Mouse (Mus musculus) NIH3T3 (cell line): ENCODE measurements at regions not wholly inside any gene's neighbourhood (a gene's known extent, or its start where the extent isn't known, plus 50 kb on each side); places are given as distances from the start of the nearest gene placed in this dataset.

Experiments used
- DNase-seq: peaks from one replicate; pipeline ENCODE4 v3.0.0-alpha.2; 2012; ENCODE audit warnings: low read depth

GRCm38 (mm10) chr5:120251697-120252401 is 135.6 kb downstream of the Rbm19 start:
- DNase-seq = no peak

- peak; percentile 18 for DNase-seq
These were observed 136.3 kb downstream of the Rbm19 start for GRCm38 (mm10) chr5:120252551-120252950.

GRCm38 (mm10) chr5:120262715-120263273 is 146.5 kb downstream of the Rbm19 start:
- DNase-seq = no peak

GRCm38 (mm10) chr5:120269416-120269860 is 153.2 kb downstream of the Rbm19 start:
- DNase-seq = no peak

- no peak for DNase-seq
These were observed 154.8 kb downstream of the Rbm19 start for GRCm38 (mm10) chr5:120270887-120271616.

- no peak for DNase-seq
These were observed 155.3 kb upstream of the Lhx5 start for GRCm38 (mm10) chr5:120276229-120276628.

- no peak for DNase-seq
These were observed 151.2 kb upstream of the Lhx5 start for GRCm38 (mm10) chr5:120280321-120280720.

- DNase-seq = no peak
These were observed 150.4 kb upstream of the Lhx5 start for GRCm38 (mm10) chr5:120280991-120281602.

GRCm38 (mm10) chr5:120281840-120282565 is 149.5 kb upstream of the Lhx5 start:
- no peak for DNase-seq

GRCm38 (mm10) chr5:120284625-120285024 is 146.9 kb upstream of the Lhx5 start:
- no peak for DNase-seq

- DNase-seq = no peak
These were observed 146.5 kb upstream of the Lhx5 start for GRCm38 (mm10) chr5:120285036-120285435.

- DNase-seq = no peak
These were observed 144.7 kb upstream of the Lhx5 start for GRCm38 (mm10) chr5:120286787-120287186.

GRCm38 (mm10) chr5:120288036-120288684 is 143.3 kb upstream of the Lhx5 start:
- DNase-seq = no peak

GRCm38 (mm10) chr5:120294526-120295078 is 136.9 kb upstream of the Lhx5 start:
- DNase-seq = no peak

GRCm38 (mm10) chr5:120297190-120297589 is 134.3 kb upstream of the Lhx5 start:
- DNase-seq = no peak

- peak; percentile 37 for DNase-seq
These were observed 133.7 kb upstream of the Lhx5 start for GRCm38 (mm10) chr5:120297665-120298282.

GRCm38 (mm10) chr5:120301672-120302071 is 129.8 kb upstream of the Lhx5 start:
- no peak for DNase-seq

GRCm38 (mm10) chr5:120302307-120302706 is 129.2 kb upstream of the Lhx5 start:
- no peak for DNase-seq

GRCm38 (mm10) chr5:120304295-120304701 is 127.2 kb upstream of the Lhx5 start:
- no peak for DNase-seq

- no peak for DNase-seq
These were observed 119.2 kb upstream of the Lhx5 start for GRCm38 (mm10) chr5:120312299-120312698.

- DNase-seq = no peak
These were observed 117.5 kb upstream of the Lhx5 start for GRCm38 (mm10) chr5:120313984-120314383.
